Mouse (Mus musculus) hindbrain, embryonic 12.5 days (tissue): Measurements from ENCODE around the gene St3gal4. TPM values are rescaled to one million over a fixed set of nuclear protein-coding genes. Genes with fewer than 3 reads are reported as not detected.

Experiments used
- ATAC-seq: fragments of 200-750 bp; cut with Nextera tagmentation; 2 replicates; pipeline ENCODE4 v1.8.0; 2017; ENCODE audit warnings: moderate TSS enrichment; ENCODE audit not compliant: low FRiP score
- H3K27ac ChIP-seq: fragments of 300-500 bp; sonication (generic); 2 replicates; pipeline ENCODE4 v1.5.1; 2016; ENCODE audit warnings: mild to moderate bottlenecking
- H3K27me3 ChIP-seq: fragments of 300-500 bp; sonication (generic); 2 replicates; pipeline ENCODE4 v1.6.1; 2016; ENCODE audit warnings: mild to moderate bottlenecking
- H3K36me3 ChIP-seq: fragments of 300-500 bp; sonication (generic); 2 replicates; pipeline ENCODE4 v1.6.1; 2016; ENCODE audit warnings: mild to moderate bottlenecking
- H3K4me1 ChIP-seq: fragments of 300-500 bp; sonication (generic); 2 replicates; pipeline ENCODE4 v1.6.1; 2016
- H3K4me2 ChIP-seq: fragments of 300-500 bp; sonication (generic); replicated peaks from 2 replicates; pipeline ENCODE4 v1.6.1; 2016; ENCODE audit warnings: mild to moderate bottlenecking
- H3K4me3 ChIP-seq: fragments of 300-500 bp; sonication (generic); 2 replicates; pipeline ENCODE4 v1.5.1; 2016; ENCODE audit warnings: mild to moderate bottlenecking
- H3K9ac ChIP-seq: fragments of 300-500 bp; sonication (generic); 2 replicates; pipeline ENCODE4 v1.6.1; 2016; ENCODE audit warnings: mild to moderate bottlenecking, moderate library complexity
- H3K9me3 ChIP-seq: fragments of 300-500 bp; sonication (generic); replicated peaks from 2 replicates; pipeline ENCODE4 v1.6.1; 2016; ENCODE audit warnings: mild to moderate bottlenecking
- WGBS: fragments of 180-500 bp; shearing (Covaris S2); methylation state at CpG from one replicate; pipeline ENCODE4 v1.1.7; 2016; 5-methylcytosine and 5-hydroxymethylcytosine counted together
- polyA plus RNA-seq: library from polyadenylated mRNA; unstranded; fragments of >200 nt; fragmentation: Nextera tagmentation; extraction: Ambion mirVana; gene quantifications from 2 replicates; pipeline ENCODE4 v1.2.1, GENCODE M21; 2016

St3gal4 gene
- 15.6 and 18.5 TPM in 2 replicates for polyA plus RNA-seq

- ATAC-seq = no peak
Measured at GRCm38 (mm10) chr9:35119168-35119567, at the start of gene St3gal4. TSS of gene St3gal4 (minus strand) at chr9:35119268.

GRCm38 (mm10) chr9:35166798-35167635 is 47.9 kb upstream of the St3gal4 start:
- no peak overlapping the region for H3K9ac ChIP-seq
- peak; percentile 82 for ATAC-seq
- H3K9me3 ChIP-seq = no peaks in the 10 kb centered on the region
- H3K4me1 ChIP-seq = peaks cover 9% of the 10 kb centered on the region
- no peaks in the 10 kb centered on the region for H3K27me3 ChIP-seq
- peak overlapping the region; percentile 45 for H3K27ac ChIP-seq
- 28% methylated on average over 9 of the region's 9 CpGs for WGBS
- no peak overlapping the region for H3K4me3 ChIP-seq
- H3K4me2 ChIP-seq = no peak overlapping the region
- H3K36me3 ChIP-seq = peaks cover 20% of the 10 kb centered on the region

More at GRCm38 (mm10) chr9:35119168-35119567, at the start of gene St3gal4:
- Histone ChIP-seq H3K4me2 (no peak within 1 kb of the TSS), H3K9me3 (no peaks in the 10 kb centered on the region), H3K4me1 (peaks cover 22% of the 10 kb centered on the region), H3K9ac (no peak within 1 kb of the TSS), H3K27me3 (peaks cover 3% of the 10 kb centered on the region; the same call in 1 of the 2 replicates), H3K27ac (no peak within 1 kb of the TSS), H3K36me3 (peaks cover 2% of the 10 kb centered on the region; the same call in 1 of the 2 replicates), H3K4me3 (no peak within 1 kb of the TSS)
- WGBS = 82% methylated on average over 6 of the region's 6 CpGs

- peaks cover 20% of the 10 kb centered on the region for H3K36me3 ChIP-seq
- 22% methylated on average over 3 of the region's 3 CpGs for WGBS
- H3K4me1 ChIP-seq = peaks cover 9% of the 10 kb centered on the region
- no peaks in the 10 kb centered on the region for H3K27me3 ChIP-seq
- 0 out of 2 replicates have a peak, but pooled peaks have one; percentile 23 for ATAC-seq
- no peaks in the 10 kb centered on the region for H3K9me3 ChIP-seq
- H3K9ac ChIP-seq = no peak overlapping the region
- H3K27ac ChIP-seq = no peak overlapping the region
- H3K4me3 ChIP-seq = no peak overlapping the region
- H3K4me2 ChIP-seq = no peak overlapping the region
Measured at GRCm38 (mm10) chr9:35166144-35166797, 47.2 kb upstream of the St3gal4 start.

- Histone ChIP-seq H3K9ac (no peak overlapping the region), H3K36me3 (peaks cover 6% of the 10 kb centered on the region), H3K27ac (no peak overlapping the region), H3K4me3 (no peak overlapping the region), H3K4me2 (no peak overlapping the region), H3K27me3 (no peaks in the 10 kb centered on the region), H3K9me3 (no peaks in the 10 kb centered on the region), H3K4me1 (peaks cover 9% of the 10 kb centered on the region)
- 82% methylated on average over 5 of the region's 5 CpGs for WGBS
- no peak for ATAC-seq
Measured at GRCm38 (mm10) chr9:35164142-35164874, 45.2 kb upstream of the St3gal4 start.

- H3K36me3 ChIP-seq = peaks cover 6% of the 10 kb centered on the region
- 91% methylated on average over 11 of the region's 11 CpGs for WGBS
- H3K4me2 ChIP-seq = no peak overlapping the region
- H3K9ac ChIP-seq = no peak overlapping the region
- no peak for ATAC-seq
- H3K9me3 ChIP-seq = no peaks in the 10 kb centered on the region
- H3K4me3 ChIP-seq = no peak overlapping the region
- H3K27ac ChIP-seq = no peak overlapping the region
- H3K27me3 ChIP-seq = no peaks in the 10 kb centered on the region
- peaks cover 9% of the 10 kb centered on the region for H3K4me1 ChIP-seq
Measured at GRCm38 (mm10) chr9:35163011-35163690, 44.1 kb upstream of the St3gal4 start.

GRCm38 (mm10) chr9:35161721-35162120 is 42.7 kb upstream of the St3gal4 start:
- peaks cover 6% of the 10 kb centered on the region for H3K36me3 ChIP-seq
- WGBS = 87% methylated on average over 7 of the region's 7 CpGs
- no peak overlapping the region for H3K9ac ChIP-seq
- H3K4me3 ChIP-seq = no peak overlapping the region
- no peak overlapping the region for H3K4me2 ChIP-seq
- no peaks in the 10 kb centered on the region for H3K27me3 ChIP-seq
- ATAC-seq = no peak
- H3K4me1 ChIP-seq = no peaks in the 10 kb centered on the region
- no peak overlapping the region for H3K27ac ChIP-seq
- no peaks in the 10 kb centered on the region for H3K9me3 ChIP-seq

- Histone ChIP-seq H3K9ac (no peak overlapping the region), H3K4me3 (no peak overlapping the region), H3K36me3 (peaks cover 6% of the 10 kb centered on the region), H3K4me1 (no peaks in the 10 kb centered on the region), H3K4me2 (no peak overlapping the region), H3K27ac (no peak overlapping the region), H3K27me3 (no peaks in the 10 kb centered on the region), H3K9me3 (no peaks in the 10 kb centered on the region)
- WGBS = 76% methylated on average over 2 of the region's 2 CpGs
- ATAC-seq = no peak
Measured at GRCm38 (mm10) chr9:35160662-35161061, 41.6 kb upstream of the St3gal4 start.

GRCm38 (mm10) chr9:35158477-35158876 is 39.4 kb upstream of the St3gal4 start:
- Histone ChIP-seq H3K4me3 (no peak overlapping the region), H3K27me3 (no peaks in the 10 kb centered on the region), H3K27ac (no peak overlapping the region), H3K9me3 (no peaks in the 10 kb centered on the region), H3K36me3 (peaks cover 6% of the 10 kb centered on the region), H3K4me1 (no peaks in the 10 kb centered on the region), H3K4me2 (no peak overlapping the region), H3K9ac (no peak overlapping the region)
- ATAC-seq = no peak
- WGBS = 82% methylated on average over 3 of the region's 3 CpGs

- Histone ChIP-seq H3K4me3 (no peak overlapping the region), H3K27ac (no peak overlapping the region), H3K9me3 (no peaks in the 10 kb centered on the region), H3K4me2 (no peak overlapping the region), H3K36me3 (no peaks in the 10 kb centered on the region), H3K27me3 (no peaks in the 10 kb centered on the region), H3K4me1 (no peaks in the 10 kb centered on the region), H3K9ac (no peak overlapping the region)
- 82% methylated on average over 4 of the region's 4 CpGs for WGBS
- no peak for ATAC-seq
Measured at GRCm38 (mm10) chr9:35156862-35157261, 37.8 kb upstream of the St3gal4 start.

- ATAC-seq = no peak
- no peaks in the 10 kb centered on the region for H3K9me3 ChIP-seq
- no peak overlapping the region for H3K4me3 ChIP-seq
- H3K27me3 ChIP-seq = no peaks in the 10 kb centered on the region
- no peak overlapping the region for H3K4me2 ChIP-seq
- no peaks in the 10 kb centered on the region for H3K4me1 ChIP-seq
- no peak overlapping the region for H3K9ac ChIP-seq
- no peak overlapping the region for H3K27ac ChIP-seq
- no peaks in the 10 kb centered on the region for H3K36me3 ChIP-seq
- WGBS = 89% methylated on average over 5 of the region's 5 CpGs
Measured at GRCm38 (mm10) chr9:35156002-35156710, 37.1 kb upstream of the St3gal4 start.

GRCm38 (mm10) chr9:35152923-35153322 is 33.9 kb upstream of the St3gal4 start:
- Histone ChIP-seq H3K9me3 (no peaks in the 10 kb centered on the region), H3K27ac (no peak overlapping the region), H3K4me2 (no peak overlapping the region), H3K27me3 (no peaks in the 10 kb centered on the region), H3K36me3 (no peaks in the 10 kb centered on the region), H3K4me3 (no peak overlapping the region), H3K9ac (no peak overlapping the region), H3K4me1 (no peaks in the 10 kb centered on the region)
- no peak for ATAC-seq
- 87% methylated on average over 1 of the region's 1 CpGs for WGBS
